Mouse (Mus musculus): ENCODE measurements at regions not wholly inside any gene's neighbourhood (a gene's known extent, or its start where the extent isn't known, plus 50 kb on each side); places are given as distances from the start of the nearest gene placed in this dataset.

DNA sequence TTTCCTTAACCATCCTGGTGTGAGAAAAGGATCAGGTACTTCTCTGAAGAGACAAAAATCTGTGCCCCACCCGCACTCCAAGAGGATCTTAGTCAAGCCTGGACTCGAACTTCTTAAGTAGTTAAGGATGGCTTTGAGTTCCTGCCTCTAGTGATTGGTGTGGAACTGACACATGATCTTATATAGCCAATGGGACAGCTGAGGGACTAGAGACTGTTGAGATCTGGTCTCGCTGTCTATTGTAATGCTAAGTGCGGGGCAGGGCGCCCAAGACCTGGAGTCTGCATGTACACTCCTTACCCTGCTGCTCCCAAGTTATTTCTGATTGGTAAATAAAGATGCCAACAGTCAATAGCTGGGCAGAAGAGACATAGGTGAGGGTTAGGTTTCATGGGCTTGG lies 55.3 kb upstream of the Slc30a5 start:
- no peaks in the 10 kb centered on the region for H3K36me3 ChIP-seq
- no peaks in the 10 kb centered on the region for H3K9me3 ChIP-seq
- no peak for ATAC-seq (ENCODE audit: insufficient number of reproducible peaks, insufficient read depth, low FRiP score, low TSS enrichment, low read depth)
- no peak overlapping the region for H3K27ac ChIP-seq
- no peak overlapping the region for H3K9ac ChIP-seq (replicated peaks)
- H3K4me1 ChIP-seq (replicated peaks), result peaks cover 9% of the 10 kb centered on the region; the same call in 1 of the 2 replicates
- H3K4me3 ChIP-seq (replicated peaks), result no peak overlapping the region
- peaks cover 10% of the 10 kb centered on the region; the same call in 1 of the 2 replicates for H3K27me3 ChIP-seq
- no peak overlapping the region for H3K4me2 ChIP-seq
- 77% methylated on average over 5 of the region's 5 CpGs for WGBS

DNA sequence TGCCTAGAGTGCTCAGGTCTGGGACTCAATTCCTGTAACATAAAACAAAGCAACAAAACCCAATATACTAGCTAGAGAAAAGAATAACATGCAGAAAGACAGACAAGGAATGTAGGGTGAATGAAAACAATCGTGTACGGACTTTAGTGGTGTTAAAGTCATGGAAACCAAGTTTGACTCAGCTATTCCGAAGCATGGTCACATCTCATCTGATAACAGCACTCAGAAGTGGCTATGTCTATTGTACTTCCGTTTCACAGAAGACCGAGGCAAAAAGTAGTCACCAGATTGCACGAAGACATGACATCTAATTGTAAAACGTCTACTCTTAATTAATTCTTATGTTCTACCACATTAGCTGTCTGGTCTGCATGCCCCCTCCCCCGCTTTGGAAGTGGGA lies 50.5 kb upstream of the Slc30a5 start:
- Histone ChIP-seq H3K9ac (replicated peaks) (no peak overlapping the region), H3K9me3 (no peaks in the 10 kb centered on the region), H3K4me2 (no peak overlapping the region), H3K27ac (no peak overlapping the region), H3K27me3 (no peaks in the 10 kb centered on the region), H3K36me3 (no peaks in the 10 kb centered on the region), H3K4me1 (replicated peaks) (no peaks in the 10 kb centered on the region), H3K4me3 (replicated peaks) (no peak overlapping the region)
- WGBS, result 89% methylated on average over 8 of the region's 8 CpGs
- no peak for ATAC-seq (ENCODE audit: insufficient number of reproducible peaks, insufficient read depth, low FRiP score, low TSS enrichment, low read depth)
